Mouse (Mus musculus) gastrocnemius, postnatal 14 days (tissue): ENCODE measurements at regions not wholly inside any gene's neighbourhood (a gene's known extent, or its start where the extent isn't known, plus 50 kb on each side); places are given as distances from the start of the nearest gene placed in this dataset.

Experiments
- DNase-seq: peaks from one replicate; pipeline ENCODE4 v3.0.0; 2021; ENCODE audit warnings: mixed read lengths
- intact Hi-C: fragments of 180-260 bp; cut with DNase I; formaldehyde crosslinking; loops from one replicate; pipeline ENCODE4 v1.15.1; 2025; ENCODE audit warnings: low total_unique reads

DNA sequence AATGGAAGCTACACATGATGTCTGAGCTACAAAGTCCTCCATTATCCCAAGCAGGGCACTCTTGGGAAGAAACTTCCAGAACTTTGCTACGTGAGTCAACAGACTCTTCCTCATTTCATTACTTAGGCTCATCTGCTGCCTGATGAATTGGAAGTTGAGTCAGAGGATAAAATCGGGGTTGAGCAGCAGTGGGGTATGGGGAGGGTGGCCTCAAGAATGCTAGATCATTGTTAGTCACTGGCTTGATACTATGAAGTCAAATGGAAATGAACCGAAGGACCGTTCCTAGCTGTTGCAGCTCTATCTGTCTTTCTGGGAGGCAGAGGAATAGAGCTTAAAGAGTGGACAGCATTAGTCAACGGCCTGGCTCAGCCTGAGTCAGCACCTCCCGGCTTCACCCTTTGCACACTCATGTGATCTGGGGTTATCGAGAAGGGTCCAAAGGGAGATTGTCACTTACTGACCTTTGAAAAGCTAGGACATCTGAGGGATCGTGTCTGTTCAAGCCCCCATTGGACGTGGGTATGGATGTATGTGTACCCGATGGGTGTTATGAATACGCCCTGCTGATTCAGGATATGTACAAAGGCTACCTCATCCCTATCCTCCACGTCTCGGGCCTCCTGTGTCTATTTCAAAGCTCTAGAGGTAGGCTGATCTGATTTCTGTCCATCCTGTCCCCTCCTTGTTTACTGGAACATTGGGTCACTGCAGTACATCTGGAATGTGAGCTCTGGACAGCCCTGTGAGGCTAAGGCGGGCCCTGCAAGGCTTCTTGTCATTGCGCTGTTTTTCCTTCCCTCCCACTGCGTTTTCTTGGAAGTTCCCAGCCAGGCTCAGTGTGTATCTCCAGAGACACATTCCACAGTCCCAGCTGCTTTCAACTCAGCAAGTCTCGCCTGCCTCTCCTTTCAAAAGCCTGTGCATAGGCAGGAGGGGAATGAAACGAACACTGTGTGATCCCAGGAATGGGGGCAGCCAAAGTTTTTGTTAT is 135.4 kb upstream of the Zfp648 start:
- intact Hi-C loops, result no loop called here
- DNase-seq, result peak; percentile 52

DNA sequence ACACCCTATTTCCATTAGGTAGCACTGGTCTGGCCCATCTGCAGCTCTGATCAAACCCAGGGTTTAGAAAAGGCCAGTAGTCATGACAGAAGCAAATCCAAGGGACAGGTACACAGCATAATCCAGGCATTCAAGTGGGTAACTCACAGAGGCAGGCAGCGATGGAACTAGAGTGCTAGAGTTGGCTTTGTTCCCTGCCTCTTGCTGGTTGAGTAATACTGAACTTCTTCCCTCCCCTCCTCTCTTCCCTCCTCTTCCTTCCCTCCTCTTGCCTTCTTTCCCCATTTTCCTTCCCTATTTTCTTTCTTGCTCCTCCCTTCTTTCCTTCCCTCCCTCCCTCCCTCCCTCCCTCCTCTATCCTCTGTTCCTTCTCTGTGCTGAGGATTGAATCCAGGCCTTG is 133.1 kb upstream of the Zfp648 start:
- intact Hi-C loops, result no loop called here

DNA sequence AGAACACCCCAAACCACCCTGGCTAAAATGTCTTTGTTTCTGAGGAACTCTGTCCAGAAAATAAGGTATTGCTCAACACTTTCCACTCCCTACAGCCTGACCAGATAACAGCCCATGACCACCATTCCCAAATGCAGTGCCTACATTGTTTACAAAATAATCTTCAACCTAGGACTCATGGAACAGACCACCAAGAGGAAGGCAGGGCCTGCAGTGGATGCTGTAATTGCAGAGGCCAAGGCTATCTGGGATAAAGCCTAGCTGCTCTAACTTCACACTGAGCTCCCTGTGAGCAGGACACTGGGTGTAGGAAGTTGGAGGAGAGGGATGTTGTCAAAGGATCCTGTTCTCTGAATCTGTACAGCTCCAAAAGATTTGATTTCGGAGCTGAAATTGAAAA is 126.7 kb upstream of the Zfp648 start:
- intact Hi-C loops, result no loop called here

More for the DNA sequence above, 133.1 kb upstream of the Zfp648 start:
- no peak for DNase-seq

GRCm38 (mm10) chr1:154076684-154077475 is 124.1 kb upstream of the Zfp648 start:
- intact Hi-C loops, result loop anchor here (5.0 kb wide), 2 partner anchors 40 to 105 kb away; no protein-coding TSS in a partner anchor
- DNase-seq, result no peak

More for the DNA sequence above, 126.7 kb upstream of the Zfp648 start:
- no peak for DNase-seq

DNA sequence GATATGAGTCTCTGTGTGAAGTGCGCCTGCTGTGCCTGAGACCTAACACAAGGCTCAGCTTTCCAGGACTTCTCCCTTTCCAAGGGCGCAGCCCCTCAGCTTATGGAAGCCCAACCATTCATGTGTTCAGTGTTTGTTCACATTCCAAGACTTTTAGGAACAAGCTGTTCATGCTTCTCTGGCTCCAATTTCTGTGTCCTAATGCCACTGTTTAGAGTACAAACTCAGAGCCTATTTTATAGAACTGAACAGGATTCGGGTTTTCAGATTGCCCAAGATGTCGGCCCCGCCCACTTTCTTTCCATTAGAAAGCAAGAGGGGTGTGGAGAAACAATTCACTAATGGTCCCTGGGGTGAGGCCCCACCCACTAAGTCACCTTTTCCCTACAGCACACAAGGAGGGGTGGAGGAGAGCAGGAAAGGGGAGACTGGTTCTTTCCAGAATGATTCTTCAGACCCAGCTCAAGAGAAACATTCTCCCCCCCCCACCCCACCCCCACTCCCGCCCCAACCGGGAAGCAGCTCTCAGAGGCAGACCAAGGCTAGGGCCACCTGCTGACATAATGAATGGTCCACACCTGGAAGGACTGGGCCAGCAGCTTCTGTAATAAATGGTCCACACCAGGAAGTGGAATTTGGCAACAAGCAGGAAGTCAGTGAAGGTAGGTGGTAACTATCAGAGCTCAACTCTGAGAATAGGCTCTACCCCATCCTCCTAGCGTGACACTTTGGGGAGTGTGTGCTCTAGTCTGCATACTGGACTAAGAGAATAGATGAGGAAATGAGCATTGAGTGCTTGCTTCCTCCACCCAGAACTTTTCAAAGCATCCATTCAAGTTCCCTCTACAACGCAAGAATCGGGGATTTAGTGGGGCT is 120.2 kb upstream of the Zfp648 start:
- DNase-seq, result peak; percentile 17
- intact Hi-C loops, result no loop called here

DNA sequence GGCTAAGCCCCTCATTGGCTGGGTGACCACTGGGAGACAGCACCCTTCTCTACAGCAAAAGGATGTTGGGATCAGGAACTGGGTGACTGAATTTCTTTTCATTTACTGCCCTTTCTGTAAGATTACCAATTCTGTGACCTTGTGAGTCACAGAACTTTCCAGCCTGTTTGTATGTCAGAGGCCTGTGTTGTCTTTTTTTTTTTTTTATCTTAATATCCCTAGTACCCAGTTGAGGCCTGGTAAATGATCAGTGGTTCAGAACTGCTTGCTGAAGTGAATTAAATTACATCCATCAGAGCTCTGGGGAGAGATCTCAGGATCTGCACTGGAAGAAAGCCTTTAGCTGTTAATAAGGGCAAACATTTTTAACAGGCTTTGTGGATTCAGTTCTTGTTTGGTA is 114.8 kb upstream of the Zfp648 start:
- no peak for DNase-seq
- intact Hi-C loops, result no loop called here

DNA sequence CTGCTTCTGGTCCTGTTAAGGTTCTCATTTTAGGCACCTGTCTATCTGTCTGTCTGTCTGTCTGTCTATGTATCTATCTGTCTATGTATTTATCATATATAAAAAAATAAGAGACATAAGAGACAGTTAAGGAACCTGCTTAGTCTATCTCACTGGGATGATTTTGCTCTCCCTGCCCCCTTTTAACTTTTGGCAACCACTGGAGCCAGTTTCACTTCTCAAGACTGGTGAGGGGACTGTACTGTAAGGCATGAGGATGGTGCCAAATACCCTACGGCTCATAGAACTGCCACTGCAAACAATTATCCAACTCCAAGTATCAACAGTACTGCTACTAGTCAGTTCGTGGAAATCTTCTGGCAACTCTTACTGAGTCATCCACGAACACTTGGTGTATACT is 111.2 kb upstream of the Zfp648 start:
- DNase-seq, result no peak
- intact Hi-C loops, result no loop called here

GRCm38 (mm10) chr1:154090521-154091490 is 110.2 kb upstream of the Zfp648 start:
- intact Hi-C loops, result no loop called here
- no peak for DNase-seq

GRCm38 (mm10) chr1:154093549-154093948 is 107.4 kb upstream of the Zfp648 start:
- no peak for DNase-seq
- intact Hi-C loops, result no loop called here

DNA sequence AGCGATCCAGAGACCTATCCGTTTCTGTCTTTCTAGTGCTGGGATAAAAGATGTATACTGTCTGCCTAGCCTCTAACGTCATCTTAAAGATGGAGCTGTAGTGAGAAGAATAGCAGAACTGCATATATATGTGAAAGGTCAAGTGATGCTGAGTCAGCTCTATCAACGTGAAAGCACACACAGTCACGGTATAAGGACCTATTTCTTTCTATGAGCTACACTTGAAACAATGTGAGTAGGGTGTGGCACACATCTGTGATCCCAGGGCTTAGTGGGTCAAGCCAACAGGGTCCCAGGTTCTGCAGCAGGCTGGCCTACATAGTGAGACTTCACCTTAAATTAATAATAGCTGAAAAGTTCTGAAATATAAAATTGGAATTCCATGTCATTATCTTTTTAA is 106.6 kb upstream of the Zfp648 start:
- DNase-seq, result no peak
- intact Hi-C loops, result no loop called here

DNA sequence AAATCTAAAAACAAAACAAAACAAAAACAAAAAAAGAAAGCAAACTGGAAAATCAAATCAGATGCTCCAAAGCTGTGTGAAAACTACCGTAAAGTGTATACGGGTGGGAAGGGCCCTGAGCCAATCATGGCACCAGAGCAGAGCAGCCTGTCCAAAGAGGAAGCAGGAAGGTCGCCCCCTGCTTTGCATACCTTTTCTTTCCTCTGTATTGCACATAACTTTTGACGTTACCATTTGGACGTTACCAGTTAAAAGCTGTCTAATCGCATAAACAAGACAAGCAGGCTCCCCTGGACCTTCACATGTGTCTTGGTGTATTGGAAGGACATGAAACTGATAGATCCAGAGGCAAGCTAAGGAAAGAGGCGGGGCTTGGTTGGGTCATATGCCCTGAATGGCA is 104.9 kb upstream of the Zfp648 start:
- intact Hi-C loops, result no loop called here

DNA sequence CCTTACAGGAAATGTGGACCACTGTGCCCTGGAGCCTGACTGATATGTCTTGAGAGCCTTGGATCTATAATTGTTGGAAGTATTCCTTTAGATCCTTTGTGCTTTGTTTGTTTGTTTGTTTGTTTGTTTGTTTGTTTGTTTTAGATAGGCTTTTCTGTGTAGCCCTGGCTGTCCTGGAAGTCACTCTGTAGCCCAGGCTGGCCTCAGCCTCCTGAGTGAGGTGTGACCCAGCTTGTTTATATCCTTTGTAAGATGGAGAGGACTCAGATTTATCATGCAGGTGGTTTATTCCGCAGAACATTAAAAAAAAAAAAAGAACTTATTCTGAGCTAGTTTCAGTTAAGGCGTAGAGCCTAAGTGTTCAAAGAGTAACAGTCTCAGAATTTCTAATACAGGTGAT is 104.1 kb upstream of the Zfp648 start:
- intact Hi-C loops, result no loop called here
- DNase-seq, result no peak

More for the DNA sequence above, 104.9 kb upstream of the Zfp648 start:
- DNase-seq, result no peak

GRCm38 (mm10) chr1:154097656-154098055 is 103.3 kb upstream of the Zfp648 start:
- intact Hi-C loops, result no loop called here
- DNase-seq, result peak; percentile 29

- intact Hi-C loops, result no loop called here
- no peak for DNase-seq
Observed at GRCm38 (mm10) chr1:154100556-154100955, 100.4 kb upstream of the Zfp648 start.

DNA sequence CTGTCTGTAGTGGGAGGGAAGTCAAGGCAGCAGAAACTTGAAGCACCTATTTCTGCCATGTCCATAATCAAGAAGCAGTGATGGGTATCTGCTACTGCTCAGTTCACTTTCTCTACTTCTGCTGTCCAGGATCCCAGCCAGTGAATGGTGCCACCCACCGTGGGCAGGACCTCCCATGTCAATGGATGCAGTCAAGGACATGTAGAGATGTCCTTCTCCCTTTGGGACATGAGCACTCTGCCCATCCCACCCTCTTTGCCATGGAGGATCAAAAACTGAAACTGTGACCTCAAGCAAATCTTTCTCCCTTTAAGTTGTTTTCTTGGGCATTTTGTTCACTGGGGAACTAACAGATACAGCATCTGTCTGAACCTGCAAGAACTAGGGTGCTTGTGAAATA is 99.6 kb upstream of the Zfp648 start:
- no peak for DNase-seq
- intact Hi-C loops, result no loop called here

DNA sequence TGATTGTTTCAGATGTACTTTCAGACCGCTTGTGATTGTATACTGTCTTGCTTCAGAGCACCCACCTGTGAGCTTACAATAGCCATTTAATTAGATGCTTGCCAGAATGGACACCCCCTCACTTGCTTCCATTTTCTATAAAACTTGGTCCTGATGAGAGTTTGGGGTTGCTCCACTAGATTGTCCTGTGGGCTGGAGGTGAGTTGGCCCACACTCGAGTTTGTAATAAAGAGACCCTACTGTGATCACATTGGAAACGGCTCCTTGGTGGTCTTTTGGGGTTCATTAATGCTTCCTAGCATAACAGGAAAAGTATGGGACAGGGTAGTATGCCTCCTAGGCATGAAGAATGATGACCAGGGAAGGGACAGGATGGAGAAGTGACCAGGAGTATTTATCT is 98.8 kb upstream of the Zfp648 start:
- no peak for DNase-seq
- intact Hi-C loops, result no loop called here

DNA sequence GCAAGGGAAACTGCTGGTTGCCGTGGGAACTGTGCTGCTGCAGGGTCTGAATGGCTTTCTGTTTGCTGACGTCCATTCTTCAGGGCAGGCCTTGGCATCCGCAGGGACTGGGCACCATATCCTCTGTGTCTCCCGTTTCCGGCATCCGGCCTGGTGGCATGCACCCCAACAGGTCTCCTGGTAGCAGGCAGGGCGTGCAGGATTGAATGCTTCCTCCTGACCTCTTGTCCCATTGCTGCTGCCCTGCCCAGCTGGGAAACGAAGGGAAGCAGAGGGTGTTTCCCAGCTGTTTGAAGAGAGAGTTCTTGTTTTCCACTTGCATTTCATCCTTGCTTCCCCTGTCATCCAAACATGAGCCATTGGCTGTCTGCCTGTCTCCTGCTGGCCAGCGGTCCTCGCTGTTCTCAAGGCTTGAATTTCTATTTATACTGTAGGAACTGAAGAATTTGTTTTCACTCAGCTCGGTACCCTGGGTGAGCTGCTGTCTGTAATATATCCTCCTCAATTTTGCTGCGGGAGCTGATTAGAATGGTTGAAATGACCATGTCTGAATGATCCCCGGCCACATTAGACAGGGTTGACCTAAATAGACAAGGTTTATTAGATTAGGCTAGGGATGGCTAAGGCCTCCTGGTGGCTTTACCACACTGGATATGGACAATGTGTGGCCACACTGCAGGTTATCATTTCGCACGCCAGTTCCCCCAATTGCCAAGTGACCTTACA is 98.0 kb upstream of the Zfp648 start:
- DNase-seq, result peak; percentile 83
- intact Hi-C loops, result no loop called here

- DNase-seq, result no peak
- intact Hi-C loops, result no loop called here
Observed at GRCm38 (mm10) chr1:154103597-154103923, 97.4 kb upstream of the Zfp648 start.
